Mouse (Mus musculus): ENCODE results near the gene Brf1.
A peak's percentile ranks its signal among the peaks of the same experiment; 100 is the strongest.

Brf1 gene

GRCm38 (mm10) chr12:113016976-113017375 lies 16.5 kb upstream of the Brf1 start:
- no peak for DNase-seq

GRCm38 (mm10) chr12:113015956-113016355 lies 15.5 kb upstream of the Brf1 start:
- DNase-seq: no peak

- peak; percentile 63 for DNase-seq
Observed at GRCm38 (mm10) chr12:113014561-113015556, 14.4 kb upstream of the Brf1 start.

- peak; percentile 93 for DNase-seq
Observed at GRCm38 (mm10) chr12:113013604-113014558, 13.4 kb upstream of the Brf1 start, which contains the start of gene Pacs2. Gene Pacs2 (plus strand): TSS chr12:113014508.

- peak; percentile 43 for DNase-seq
Observed at GRCm38 (mm10) chr12:113013021-113013491, 12.6 kb upstream of the Brf1 start.

- no peak for DNase-seq
Observed at GRCm38 (mm10) chr12:113012443-113012842, 11.9 kb upstream of the Brf1 start.

GRCm38 (mm10) chr12:113011702-113012360 lies 11.3 kb upstream of the Brf1 start:
- DNase-seq: no peak

- DNase-seq: peak; percentile 45
Observed at GRCm38 (mm10) chr12:113004993-113005392, 4.5 kb upstream of the Brf1 start.

GRCm38 (mm10) chr12:113004011-113004410 lies 3.5 kb upstream of the Brf1 start:
- DNase-seq: no peak

- DNase-seq: no peak
Observed at GRCm38 (mm10) chr12:113002667-113003066, 2.2 kb upstream of the Brf1 start.

- DNase-seq: no peak
Observed at GRCm38 (mm10) chr12:113001133-113001474, 600 bp upstream of the Brf1 start.

- peak; percentile 68 for DNase-seq
Observed at GRCm38 (mm10) chr12:112999569-113000293, 773 bp downstream of the Brf1 start.

- DNase-seq: no peak
Observed at GRCm38 (mm10) chr12:112994153-112994552, 6.4 kb downstream of the Brf1 start.

GRCm38 (mm10) chr12:112991444-112991843 lies 9.1 kb downstream of the Brf1 start:
- no peak for DNase-seq

GRCm38 (mm10) chr12:112990706-112991405 lies 9.6 kb downstream of the Brf1 start:
- DNase-seq: no peak

- no peak for DNase-seq
Observed at GRCm38 (mm10) chr12:112987877-112988276, 12.6 kb downstream of the Brf1 start.

- no peak for DNase-seq
Observed at GRCm38 (mm10) chr12:112985346-112985745, 15.2 kb downstream of the Brf1 start.

- DNase-seq: no peak
Observed at GRCm38 (mm10) chr12:112982031-112982430, 18.5 kb downstream of the Brf1 start.

GRCm38 (mm10) chr12:112977156-112977555 lies 23.3 kb downstream of the Brf1 start:
- no peak for DNase-seq

- peak; percentile 92 for DNase-seq
Observed at GRCm38 (mm10) chr12:112976371-112977073, 24.0 kb downstream of the Brf1 start, which contains the start of gene Btbd6. Gene Btbd6 (plus strand): TSS chr12:112976482.

Data from cerebellum, adult 11 months (tissue).